Mouse (Mus musculus) layer of hippocampus, adult 8-10 months (tissue): ENCODE measurements around the gene Cacna1a. TPM values are rescaled to one million over a fixed set of nuclear protein-coding genes. Genes with fewer than 3 reads are reported as not detected.

Experiments
- DNase-seq, 2 experiments: peaks; one replicate each; pipeline ENCODE4 v3.0.0; 2022; ENCODE audit warnings: low spot score in 2 of 2
- total RNA-seq, 4 experiments: library from RNA; stranded (reverse); gene quantifications; 2 replicates each; pipeline ENCODE4 v1.2.4; 2022

Gene Cacna1a
- total RNA-seq, 4 experiments from 2014 or later, result 181 to 224 (median 200) TPM

GRCm38 (mm10) chr8:84687003-84687704 is 298.9 kb downstream of the Cacna1a start:
- no peak for DNase-seq

- peak in 1 of 2 experiments; percentile 78 for DNase-seq
Observed at GRCm38 (mm10) chr8:84687705-84688100, 299.5 kb downstream of the Cacna1a start, which contains the start of gene Nacc1. TSS of gene Nacc1 (minus strand) at chr8:84687862.

- DNase-seq, result peak; percentile 87 to 92
Observed at GRCm38 (mm10) chr8:84689091-84689915, 301.1 kb downstream of the Cacna1a start.

Other genes starting within 250 kb of the Cacna1a start
- 10 to 100 TPM; 54.1 to 61.7 (median 57.8) TPM for gene Cc2d1a, start 240.5 kb upstream of the Cacna1a start, total RNA-seq
- gene 4930432K21Rik, start 240.4 kb upstream of the Cacna1a start, total RNA-seq, result 1 to 10 TPM; 2.1 to 3.5 (median 2.6) TPM
- gene Nanos3, start 203.2 kb upstream of the Cacna1a start, total RNA-seq, result 1 to 10 TPM; 1.0 to 3.7 (median 2.8) TPM
- 10 to 100 TPM; 15.1 to 17.6 (median 16.6) TPM for gene Zswim4, start 151.4 kb upstream of the Cacna1a start, total RNA-seq
- 100 to 1,000 TPM in 2 of 4 experiments, 10 to 100 TPM in 2; 94.5 to 137 (median 106) TPM for gene D8Ertd738e, start 138.7 kb upstream of the Cacna1a start, total RNA-seq
- gene Mri1, start 131.1 kb upstream of the Cacna1a start, total RNA-seq, result 10 to 100 TPM; 17.8 to 25.8 (median 20.0) TPM
- 10 to 100 TPM; 22.7 to 30.9 (median 27.0) TPM for gene Ccdc130, start 118.1 kb upstream of the Cacna1a start, total RNA-seq